Mouse (Mus musculus) heart, adult 8-10 months (tissue): ENCODE results near the gene Vmn1r118. TPM values are rescaled to one million over a fixed set of nuclear protein-coding genes. Genes with fewer than 3 reads are reported as not detected.
"Not testable (repeated sequence)": the region's sequence is repeated elsewhere in the genome, so short reads cannot be mapped to it uniquely, and the experiment has no call there.

Source experiments
- DNase-seq: peaks from one replicate; pipeline ENCODE4 v3.0.0; 2022; ENCODE audit warnings: low spot score
- total RNA-seq, 4 experiments: library from RNA; stranded (reverse); gene quantifications; 2 replicates each; pipeline ENCODE4 v1.2.4; 2022

Vmn1r118 gene
- total RNA-seq: not detected

- DNase-seq: not testable (repeated sequence)
Observed at GRCm38 (mm10) chr7:20912247-20912646, at the start of gene Vmn1r118. Gene Vmn1r118 (minus strand): TSS chr7:20912347.

- DNase-seq: not testable (repeated sequence)
Observed at GRCm38 (mm10) chr7:20884021-20884420, 28.1 kb downstream of the Vmn1r118 start, which contains the start of gene Vmn1r117. Gene Vmn1r117 (minus strand): TSS chr7:20884121.

- DNase-seq: not testable (repeated sequence)
Observed at GRCm38 (mm10) chr7:20871956-20872355, 40.2 kb downstream of the Vmn1r118 start, which contains the start of gene Vmn1r116. Gene Vmn1r116 (plus strand): TSS chr7:20872256.

Other genes starting within 250 kb of the Vmn1r118 start
- gene Vmn1r107, start 243.4 kb downstream of the Vmn1r118 start, total RNA-seq: not detected
- not detected for gene Vmn1r111, start 209.1 kb downstream of the Vmn1r118 start, total RNA-seq
- gene Gm10668, start 181.7 kb downstream of the Vmn1r118 start, total RNA-seq: not detected
- gene Vmn1r112, start 141.2 kb downstream of the Vmn1r118 start, total RNA-seq: not detected
- not detected for gene Vmn1r113, start 125.1 kb downstream of the Vmn1r118 start, total RNA-seq
- not detected for gene Vmn1r114, start 100.2 kb downstream of the Vmn1r118 start, total RNA-seq
- gene Vmn1r115, start 67.4 kb downstream of the Vmn1r118 start, total RNA-seq: not detected
- gene Vmn1r116, start 40.1 kb downstream of the Vmn1r118 start, total RNA-seq: not detected
- gene Vmn1r117, start 28.2 kb downstream of the Vmn1r118 start, total RNA-seq: not detected
- not detected for gene Vmn1r119, start 100.1 kb upstream of the Vmn1r118 start, total RNA-seq
- gene Vmn1r120, start 141.4 kb upstream of the Vmn1r118 start, total RNA-seq: not detected
- gene Vmn1r121, start 186.2 kb upstream of the Vmn1r118 start, total RNA-seq: not detected
- gene Vmn1r122, start 221.8 kb upstream of the Vmn1r118 start, total RNA-seq: not detected
- gene Vmn1r123, start 249.8 kb upstream of the Vmn1r118 start, total RNA-seq: not detected